Mouse (Mus musculus): Measurements from ENCODE around the gene Enah. TPM values are rescaled to one million over a fixed set of nuclear protein-coding genes. Genes with fewer than 3 reads are reported as not detected.

The Enah gene
- total RNA-seq, 2 experiments from 2014 or later: 0.57 to 4.9 TPM

DNA sequence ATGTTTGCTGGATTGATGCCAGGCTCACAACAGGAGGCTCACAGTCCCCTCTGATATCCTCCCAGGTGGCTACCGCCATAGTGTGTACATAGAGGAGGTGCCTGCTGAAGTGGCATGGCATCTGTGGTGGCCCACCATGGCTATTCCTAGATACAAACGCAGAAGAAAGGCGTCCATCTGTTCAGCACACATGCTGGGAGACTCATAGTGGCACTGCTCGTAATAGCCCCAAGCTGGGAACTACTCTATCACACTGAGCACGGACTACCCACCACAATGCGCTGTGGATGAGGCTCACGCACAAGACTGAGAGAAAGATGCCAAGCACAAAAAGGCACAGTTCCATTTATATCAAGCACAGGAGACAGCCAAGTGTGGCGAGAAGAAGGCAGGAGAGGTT, 126.1 kb downstream of the Enah start:
- no peak for ATAC-seq (replicated peaks; ENCODE audit: low FRiP score, low TSS enrichment, poor library complexity, severe bottlenecking)

DNA sequence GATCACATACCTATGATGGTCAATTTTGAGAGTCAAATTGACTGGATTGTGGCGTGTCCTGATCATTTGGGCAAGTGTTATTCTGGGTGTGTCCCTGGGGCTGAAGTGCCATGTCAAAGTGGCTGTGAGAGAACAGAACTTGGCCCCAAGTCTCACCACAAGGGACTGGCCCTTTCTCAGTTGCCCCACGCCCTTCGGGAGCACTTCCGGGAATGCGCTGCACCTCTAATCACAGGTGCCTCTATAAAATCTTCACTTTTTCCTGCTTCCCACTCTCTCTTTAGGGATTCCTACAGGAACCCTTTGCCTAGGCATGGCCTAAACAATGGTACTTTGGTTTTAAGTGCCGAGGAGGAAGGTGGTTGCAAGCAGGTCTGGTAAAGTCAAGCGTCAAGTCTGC, 130.1 kb downstream of the Enah start:
- no peak for ATAC-seq (replicated peaks; ENCODE audit: low FRiP score, low TSS enrichment, poor library complexity, severe bottlenecking)

DNA sequence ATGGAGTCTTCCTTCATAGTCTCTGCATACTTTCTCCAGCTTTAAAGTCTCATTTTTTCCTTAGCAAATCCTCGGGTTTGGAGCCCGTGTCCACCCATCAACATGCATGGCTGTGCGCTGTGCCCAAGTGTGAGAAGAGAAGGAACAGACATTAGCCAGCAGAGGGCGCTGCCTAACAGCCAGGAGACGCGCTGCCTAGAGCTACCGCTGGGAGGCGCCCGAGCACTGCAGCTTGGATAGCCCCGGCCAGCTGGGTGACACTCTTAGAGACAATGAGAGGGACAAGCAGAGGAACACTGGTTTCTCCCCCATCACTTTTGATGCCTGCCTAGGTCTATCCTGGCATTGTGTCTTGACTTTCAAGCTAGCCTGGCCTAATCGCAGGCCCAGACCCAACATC, 131.0 kb downstream of the Enah start:
- ATAC-seq (replicated peaks; ENCODE audit: low FRiP score, low TSS enrichment, poor library complexity, severe bottlenecking): peak; percentile 97

DNA sequence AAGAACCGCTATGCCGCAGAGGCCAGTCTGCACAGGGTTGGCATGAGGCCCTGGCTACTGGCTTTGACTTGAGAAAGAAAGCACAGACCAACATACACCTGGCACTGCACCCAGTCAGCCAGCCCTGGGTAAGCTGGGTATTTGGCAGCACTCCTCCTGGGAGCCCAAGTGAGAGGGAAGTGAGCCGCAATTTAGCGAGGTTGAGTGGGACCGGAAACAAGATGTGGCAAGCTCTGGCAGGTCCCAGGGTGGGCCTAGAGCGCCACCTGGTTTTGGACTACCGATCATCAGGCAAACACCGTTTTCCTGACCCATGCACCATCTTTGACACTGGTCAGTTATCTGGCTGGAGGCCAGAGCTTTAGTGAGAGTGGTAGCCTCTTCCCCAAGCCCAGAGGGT, 138.3 kb downstream of the Enah start:
- ATAC-seq (replicated peaks; ENCODE audit: low FRiP score, low TSS enrichment, poor library complexity, severe bottlenecking): peak; percentile 83

DNA sequence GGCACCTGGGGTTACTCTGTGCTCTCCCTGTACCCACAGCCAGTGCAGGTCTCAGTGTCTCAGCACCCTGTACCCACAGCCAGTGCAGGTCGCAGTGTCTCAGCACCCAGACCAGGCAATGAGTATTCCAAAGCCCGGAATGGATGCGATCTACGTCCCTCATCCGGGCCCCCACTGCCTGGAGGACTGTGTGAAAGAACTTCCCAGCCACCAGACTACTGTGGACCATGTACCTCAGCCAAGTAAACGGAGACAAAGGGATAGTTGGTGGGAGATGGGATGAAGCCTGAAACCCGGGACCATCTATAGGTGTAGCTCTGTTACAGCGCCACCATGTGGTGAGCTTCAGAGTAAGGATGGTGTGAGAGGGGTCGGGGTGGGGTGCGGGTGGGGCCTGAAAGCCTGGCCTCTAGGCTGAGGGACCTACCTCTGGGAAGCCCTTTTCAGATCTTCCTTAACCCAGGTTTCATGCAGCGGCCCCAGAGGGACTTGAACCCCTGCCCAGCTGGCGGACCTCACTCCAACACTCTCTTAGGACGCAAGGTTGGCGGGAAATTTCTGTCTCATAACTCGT, 139.0 kb downstream of the Enah start:
- 0 out of 2 replicates have a peak, but pooled peaks have one; percentile 16 for ATAC-seq (replicated peaks; ENCODE audit: low FRiP score, low TSS enrichment, poor library complexity, severe bottlenecking)

DNA sequence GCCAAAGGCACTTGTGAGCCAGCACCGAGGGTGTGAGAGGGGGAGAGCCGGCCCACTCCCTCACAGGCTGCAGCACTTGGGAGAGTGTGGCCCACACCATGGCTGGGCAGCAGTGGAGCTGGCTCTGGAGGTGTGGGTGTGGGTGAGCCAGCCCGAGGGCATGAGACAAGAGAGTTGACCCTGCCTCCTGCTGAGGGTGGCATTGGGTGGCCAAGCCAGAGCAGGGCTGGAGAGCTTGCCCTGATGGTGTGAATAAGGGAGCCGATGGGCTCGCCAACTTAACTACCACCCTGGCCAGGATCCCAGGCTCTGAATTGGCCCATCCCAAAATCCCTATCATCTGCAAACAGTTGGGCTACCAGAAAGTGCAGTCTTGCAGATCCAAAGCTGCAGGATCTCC, 141.4 kb downstream of the Enah start:
- no peak for ATAC-seq (replicated peaks; ENCODE audit: low FRiP score, low TSS enrichment, poor library complexity, severe bottlenecking)

DNA sequence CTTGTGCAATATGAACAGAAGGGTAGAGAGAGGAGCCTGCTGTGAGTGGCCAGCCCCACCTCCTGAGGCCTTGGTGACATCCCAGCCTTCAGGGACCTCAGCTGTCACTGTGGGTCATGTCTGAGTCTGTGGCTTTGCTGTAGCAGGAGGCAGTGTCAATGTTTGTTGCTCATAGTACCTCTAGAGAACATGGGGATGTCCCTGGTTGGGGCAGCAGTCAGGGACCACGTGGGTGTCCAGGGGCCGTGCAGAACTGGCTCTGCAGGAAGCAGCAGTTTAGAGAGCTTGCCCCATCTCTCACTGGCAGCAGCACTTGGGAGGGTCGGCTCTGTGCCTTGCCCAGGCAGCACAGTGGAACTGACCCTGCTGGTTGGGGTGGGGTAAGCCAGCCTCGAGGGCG, 142.7 kb downstream of the Enah start:
- ATAC-seq (replicated peaks; ENCODE audit: low FRiP score, low TSS enrichment, poor library complexity, severe bottlenecking): no peak

DNA sequence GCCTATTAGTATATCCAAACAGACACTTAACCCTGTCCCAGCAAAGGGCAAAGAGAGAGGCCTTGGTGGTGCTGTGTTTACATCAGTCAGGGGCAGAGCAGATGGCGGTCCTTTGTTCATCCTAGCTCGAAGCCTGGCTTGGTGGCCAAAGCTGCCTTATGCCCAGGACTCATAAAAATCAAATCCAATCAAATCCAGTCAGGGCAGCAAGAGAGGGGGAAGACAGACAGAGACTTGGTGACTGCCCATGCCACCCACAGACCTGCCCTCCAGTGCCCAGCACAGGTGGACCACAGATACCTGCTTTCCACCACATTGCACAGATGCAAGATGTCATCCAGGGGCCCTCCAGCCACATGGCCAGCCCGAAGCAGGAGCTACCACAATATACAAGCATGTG, 143.1 kb downstream of the Enah start:
- ATAC-seq (replicated peaks; ENCODE audit: low FRiP score, low TSS enrichment, poor library complexity, severe bottlenecking): no peak

DNA sequence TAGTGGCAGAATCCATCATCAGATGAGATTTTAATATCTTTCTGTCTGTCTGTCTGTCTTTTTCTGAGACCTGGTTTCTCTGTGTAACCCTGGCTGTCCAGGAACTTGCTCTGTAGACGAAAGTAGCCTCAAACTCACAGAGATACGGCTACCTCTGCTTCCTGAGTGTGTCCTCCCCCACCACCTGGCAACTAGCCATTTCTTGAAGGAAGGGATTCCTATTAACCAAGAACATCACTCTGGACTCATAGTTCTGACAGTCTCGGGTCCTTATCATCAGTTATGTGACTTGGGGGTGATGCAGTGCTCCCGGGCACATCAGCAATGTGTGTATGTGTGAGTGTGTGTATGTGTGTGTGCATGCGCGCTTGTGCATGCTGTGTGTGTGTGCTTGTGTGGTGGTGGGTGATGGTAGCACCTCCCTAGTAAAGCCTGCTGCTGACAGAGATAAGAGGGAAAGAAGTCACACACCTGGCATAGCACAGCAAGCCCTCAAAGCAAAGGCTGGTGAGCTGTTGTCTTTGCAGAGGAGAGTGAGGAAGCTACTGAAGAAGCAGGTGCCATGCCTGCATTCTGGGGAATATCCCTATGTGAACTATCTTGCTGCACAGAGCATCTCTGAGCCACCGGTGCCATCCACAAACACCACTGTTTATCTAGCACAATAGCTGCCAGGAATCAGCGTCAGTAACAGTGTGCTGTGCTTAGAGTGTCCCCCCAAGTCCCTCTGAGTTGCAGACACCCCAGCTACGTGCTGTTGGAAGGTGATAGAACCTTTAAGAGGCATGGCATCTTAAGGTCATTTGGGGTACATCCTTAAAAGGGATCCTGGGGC, 146.5 kb downstream of the Enah start:
- ATAC-seq (replicated peaks; ENCODE audit: low FRiP score, low TSS enrichment, poor library complexity, severe bottlenecking): peak; percentile 92

DNA sequence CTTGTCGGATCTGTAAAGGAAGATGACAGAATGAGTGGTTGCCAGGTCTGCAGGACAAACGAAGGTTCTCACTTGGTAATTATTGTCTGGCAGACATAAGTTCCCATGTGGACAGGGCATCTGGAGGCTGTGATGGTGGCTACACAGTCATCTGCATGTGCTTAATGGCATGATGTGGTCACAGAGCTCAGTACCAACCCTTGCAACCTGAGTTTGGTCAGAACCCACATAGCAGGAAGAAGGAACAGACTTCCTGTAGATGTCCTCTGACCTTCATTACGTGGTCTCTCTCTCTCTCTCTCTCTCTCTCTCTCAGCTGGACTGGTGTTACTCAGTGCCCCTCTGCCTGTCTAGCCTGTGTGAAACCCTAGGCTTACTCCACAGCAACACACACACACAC, 147.2 kb downstream of the Enah start:
- ATAC-seq (replicated peaks; ENCODE audit: low FRiP score, low TSS enrichment, poor library complexity, severe bottlenecking): peak; percentile 13; the same call in 1 of the 2 replicates

DNA sequence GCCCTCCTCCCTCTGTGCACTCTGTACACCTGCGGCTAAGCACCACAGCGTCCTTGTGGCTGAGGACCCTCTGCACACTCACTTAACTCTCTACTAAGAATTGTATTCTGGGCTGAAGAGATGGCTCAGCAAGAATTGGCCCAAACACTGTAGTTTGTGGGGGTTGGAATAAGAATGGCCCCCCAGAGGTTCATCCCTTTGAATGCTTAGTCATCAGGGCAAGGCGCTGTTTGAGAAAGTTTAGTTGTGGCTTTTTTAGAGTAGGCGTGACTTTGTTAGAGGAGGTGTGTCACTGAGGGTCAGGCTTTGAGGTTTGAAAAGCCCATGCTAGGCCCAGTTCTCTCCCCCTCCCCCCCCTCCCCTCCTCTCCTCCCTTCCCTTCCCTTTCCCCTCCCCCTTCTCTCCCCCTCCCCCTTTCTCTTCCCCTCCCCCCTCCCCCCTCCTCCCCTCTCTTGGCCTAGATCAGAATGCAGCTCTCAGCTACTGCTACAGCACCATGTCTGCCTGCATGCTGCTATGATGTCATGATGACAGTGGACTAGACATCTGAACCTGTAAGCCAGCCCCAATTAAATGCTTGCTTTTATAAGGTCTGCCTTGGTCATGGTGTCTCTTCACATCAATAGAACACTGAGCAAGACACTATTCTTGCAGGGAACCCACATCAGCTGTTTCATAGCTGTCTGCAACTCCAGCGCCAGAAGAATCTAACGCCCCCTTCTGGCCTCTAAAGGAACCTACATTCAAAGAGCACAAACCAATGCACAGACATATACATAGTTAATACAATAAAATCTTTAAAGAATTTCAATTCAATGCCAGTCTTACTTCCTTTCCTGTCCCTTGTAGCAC, 153.1 kb downstream of the Enah start:
- ATAC-seq (replicated peaks; ENCODE audit: low FRiP score, low TSS enrichment, poor library complexity, severe bottlenecking): no peak; the same call in 1 of the 2 replicates

DNA sequence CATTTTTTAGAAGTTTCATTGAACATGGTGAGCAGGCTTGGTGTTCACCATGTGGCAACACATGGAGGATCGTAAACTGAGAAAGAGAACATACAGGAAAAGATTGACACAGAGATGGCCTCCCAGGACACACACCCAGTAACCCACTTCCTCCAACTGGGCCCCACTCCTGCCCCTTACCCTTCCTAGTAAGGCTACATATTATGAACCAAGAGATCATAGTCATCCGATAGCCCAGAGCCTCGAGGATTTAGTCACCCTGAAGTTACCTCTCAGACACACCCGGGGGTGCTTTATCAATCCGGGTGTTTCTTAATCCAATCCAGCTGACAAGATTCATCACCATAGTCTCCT, 153.9 kb downstream of the Enah start:
- ATAC-seq (replicated peaks; ENCODE audit: low FRiP score, low TSS enrichment, poor library complexity, severe bottlenecking): no peak

DNA sequence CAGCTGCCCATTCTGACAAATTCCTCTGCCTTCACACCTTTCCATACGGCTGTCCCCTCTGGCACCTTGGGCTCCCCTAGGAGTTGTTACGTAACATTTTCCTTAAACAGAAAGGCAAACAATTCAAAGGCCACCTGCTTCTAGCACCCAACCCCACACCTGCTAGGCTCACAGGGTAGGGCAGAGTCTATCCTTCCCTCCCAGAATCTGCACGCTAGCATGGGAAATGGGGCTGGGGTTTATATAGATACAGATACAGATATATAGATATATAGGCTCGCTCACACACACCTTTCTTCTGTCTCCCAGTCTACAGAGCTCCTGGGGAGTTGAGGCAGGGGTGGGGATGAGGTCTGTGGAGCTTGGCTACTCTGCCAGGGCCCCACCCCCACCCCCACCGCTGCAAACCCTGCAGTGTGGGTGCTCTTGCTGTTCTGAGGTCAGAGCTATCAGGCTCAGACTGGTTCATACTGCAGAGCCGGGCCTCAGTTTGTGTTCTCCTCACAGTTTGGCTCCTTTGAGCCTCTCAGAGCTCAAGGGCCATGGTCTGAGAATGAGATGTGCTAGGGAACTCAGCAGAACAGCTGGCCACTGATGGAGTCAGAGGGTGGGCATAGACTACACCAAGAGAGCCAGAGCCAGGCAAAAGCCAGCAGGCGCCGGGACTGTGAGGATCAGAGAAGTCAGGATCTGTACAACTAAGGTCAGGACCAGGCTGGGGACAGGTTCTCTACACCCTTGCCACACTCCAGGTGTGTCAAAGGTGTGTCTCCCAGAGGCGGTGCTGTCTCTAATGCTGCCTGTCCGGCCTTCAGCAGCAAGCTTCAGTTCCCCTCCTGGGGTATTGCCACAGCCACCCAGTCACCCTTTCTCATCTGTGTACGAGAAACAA, 154.6 kb downstream of the Enah start:
- ATAC-seq (replicated peaks; ENCODE audit: low FRiP score, low TSS enrichment, poor library complexity, severe bottlenecking): no peak

DNA sequence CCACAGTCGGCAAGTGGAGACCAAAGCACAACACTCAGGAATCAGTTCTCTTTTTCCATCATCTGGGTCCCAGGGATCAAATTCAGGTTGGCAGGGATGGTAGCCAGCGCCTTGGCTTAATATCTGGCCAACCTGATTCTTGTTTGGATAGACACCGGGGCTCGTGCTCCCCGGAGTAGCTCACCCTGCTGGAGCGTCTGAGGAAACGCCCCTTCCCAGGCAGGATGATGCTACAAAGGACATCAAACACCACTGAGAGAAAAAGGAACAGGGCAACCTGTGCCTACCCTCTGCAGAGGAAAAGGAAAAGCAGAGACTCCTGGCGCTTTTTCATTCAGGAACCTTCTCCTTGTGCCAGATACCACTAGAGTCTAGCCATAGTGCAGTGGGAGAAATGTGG, 156.4 kb downstream of the Enah start:
- no peak for ATAC-seq (replicated peaks; ENCODE audit: low FRiP score, low TSS enrichment, poor library complexity, severe bottlenecking)

DNA sequence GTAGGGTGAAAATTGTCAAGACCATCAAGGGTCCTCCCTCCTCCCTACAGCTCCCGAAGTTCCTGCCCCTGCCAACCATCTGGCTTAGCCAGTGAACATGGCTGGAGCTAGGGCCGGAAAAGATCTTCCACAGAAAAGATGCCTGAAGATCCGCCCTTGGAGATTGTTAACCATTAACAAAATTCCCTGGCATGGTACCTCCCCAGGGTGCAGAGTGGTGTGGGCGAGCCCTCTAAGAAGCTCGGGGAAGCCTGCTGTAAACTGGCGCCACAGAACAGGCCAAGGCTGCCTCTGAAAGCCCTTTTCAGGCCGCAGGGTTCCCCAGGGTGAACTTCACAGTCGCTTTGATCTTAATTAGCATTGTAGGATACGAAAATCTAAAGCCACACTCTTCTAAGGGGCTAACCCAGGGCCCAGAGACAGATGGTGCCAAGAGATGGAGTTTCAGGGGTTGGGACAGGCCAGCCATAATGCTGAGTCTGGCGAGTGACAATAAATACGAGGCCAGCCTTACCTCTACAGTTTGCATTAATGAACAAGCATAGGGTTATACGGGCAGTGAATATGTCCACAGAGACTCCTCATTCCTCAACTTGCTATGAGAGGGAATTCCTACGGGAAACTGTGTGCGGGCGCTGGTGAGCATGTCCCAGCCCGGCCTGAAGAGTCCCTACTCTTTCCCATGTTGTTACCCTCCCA, 157.0 kb downstream of the Enah start:
- no peak for ATAC-seq (replicated peaks; ENCODE audit: low FRiP score, low TSS enrichment, poor library complexity, severe bottlenecking)

DNA sequence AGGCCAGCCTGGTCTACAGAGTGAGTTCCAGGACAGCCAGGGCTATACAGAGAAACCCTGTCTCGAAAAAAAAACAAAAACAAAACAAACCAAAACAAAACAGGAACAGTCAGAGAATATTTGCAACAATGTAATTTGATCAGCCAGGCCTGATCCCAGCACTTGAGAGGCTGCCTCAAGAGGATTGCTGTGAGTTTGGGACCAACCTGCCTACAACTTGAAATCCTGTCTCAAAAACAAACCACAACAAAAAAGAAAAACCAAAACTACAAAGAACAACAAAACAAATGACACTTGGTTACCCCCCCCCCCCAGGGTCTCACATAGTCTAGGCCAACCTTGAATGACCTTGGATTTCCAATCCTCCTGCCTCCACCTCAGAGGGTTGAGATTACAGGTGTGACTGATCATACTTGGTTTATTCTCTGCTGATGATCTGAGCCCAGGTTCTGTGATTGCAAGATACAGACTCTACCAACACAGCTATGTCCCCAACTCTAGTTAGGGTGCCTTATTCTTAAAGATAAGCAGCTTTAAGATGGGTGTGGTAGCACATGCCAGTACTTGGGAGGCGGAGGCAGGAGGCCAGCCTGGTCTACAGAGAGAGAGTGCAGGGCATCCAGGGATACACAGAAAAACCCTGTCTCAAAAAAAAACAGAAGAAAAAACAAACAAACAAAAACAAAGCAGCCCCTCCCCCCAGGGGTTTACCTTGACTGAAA, 158.4 kb downstream of the Enah start:
- ATAC-seq (replicated peaks; ENCODE audit: low FRiP score, low TSS enrichment, poor library complexity, severe bottlenecking): peak; percentile 89

DNA sequence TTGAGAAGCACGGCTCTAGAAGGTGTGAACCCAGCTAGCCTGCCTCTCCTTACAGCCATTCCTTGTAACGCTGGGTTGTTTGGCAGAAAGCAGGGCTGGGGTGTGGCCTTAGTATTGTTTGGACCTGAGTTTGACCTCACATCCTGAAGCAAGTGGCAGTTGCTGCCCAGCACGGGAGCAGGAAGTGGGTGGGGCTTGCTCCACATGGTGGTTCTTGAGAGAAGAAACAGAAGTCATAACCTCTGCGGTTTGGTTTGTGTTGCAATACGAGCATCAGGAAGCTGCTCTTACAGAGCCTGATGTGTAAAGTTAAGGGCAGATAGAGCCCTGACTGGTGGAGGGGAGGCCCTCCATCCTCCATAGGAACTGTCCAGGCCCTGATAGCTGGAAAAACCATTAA, 159.1 kb downstream of the Enah start:
- ATAC-seq (replicated peaks; ENCODE audit: low FRiP score, low TSS enrichment, poor library complexity, severe bottlenecking): peak; percentile 72

DNA sequence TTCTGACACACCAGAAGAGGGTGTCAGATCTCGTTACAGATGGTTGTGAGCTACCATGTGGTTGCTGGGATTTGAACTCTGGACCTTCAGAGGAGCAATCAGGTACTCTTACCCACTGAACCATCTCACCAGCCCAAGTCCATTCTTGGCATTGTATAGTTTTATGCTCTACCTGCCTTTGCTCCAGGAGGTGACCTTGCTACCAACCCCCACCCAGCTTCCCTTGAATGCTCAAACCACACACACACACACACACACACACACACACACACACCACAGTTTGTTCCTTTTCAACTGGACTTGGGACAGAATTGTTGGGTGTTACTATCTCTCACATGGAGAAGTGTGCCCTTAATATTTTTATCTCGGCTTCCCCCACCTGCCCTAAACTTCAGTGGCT, 163.5 kb downstream of the Enah start:
- no peak for ATAC-seq (replicated peaks; ENCODE audit: low FRiP score, low TSS enrichment, poor library complexity, severe bottlenecking)
